Mouse (Mus musculus) left cerebral cortex, adult 2 months (tissue): ENCODE results near the gene Gm21775. TPM values are rescaled to one million over a fixed set of nuclear protein-coding genes. Genes with fewer than 3 reads are reported as not detected.
"Not testable (repeated sequence)": the region's sequence is repeated elsewhere in the genome, so short reads cannot be mapped to it uniquely, and the experiment has no call there.

ENCODE experiments used
- DNase-seq, 2 experiments: peaks; one replicate each; pipeline ENCODE4 v3.0.0; 2021 to 2022; ENCODE audit warnings: low spot score in 2 of 2, mixed read lengths in 1 of 2; ENCODE audit errors: extremely low spot score in 1 of 2
- H3K27ac ChIP-seq: fragments of 200-600 bp; 2 replicates; pipeline ENCODE4 v1.8.1; 2022
- H3K4me3 ChIP-seq: fragments of 200-600 bp; 2 replicates; pipeline ENCODE4 v1.8.1; 2022
- intact Hi-C: fragments of 180-260 bp; cut with DNase I; formaldehyde crosslinking; loops from one replicate; pipeline ENCODE4 v1.15.1; 2025
- long read RNA-seq, 2 experiments: library from polyadenylated mRNA; stranded (forward); transcript quantifications; one replicate each; pipeline ENCODE4 v2.0.0; 2021; ENCODE audit warnings: borderline mapping rate in 2 of 2
- total RNA-seq, 2 experiments: library from RNA; stranded (reverse); gene quantifications; 2 replicates each; pipeline ENCODE4 v1.2.3; 2021

The Gm21775 gene
- total RNA-seq: not detected
- long read RNA-seq, experiment 1: 0 reads
- long read RNA-seq, experiment 2: 0 reads

DNA sequence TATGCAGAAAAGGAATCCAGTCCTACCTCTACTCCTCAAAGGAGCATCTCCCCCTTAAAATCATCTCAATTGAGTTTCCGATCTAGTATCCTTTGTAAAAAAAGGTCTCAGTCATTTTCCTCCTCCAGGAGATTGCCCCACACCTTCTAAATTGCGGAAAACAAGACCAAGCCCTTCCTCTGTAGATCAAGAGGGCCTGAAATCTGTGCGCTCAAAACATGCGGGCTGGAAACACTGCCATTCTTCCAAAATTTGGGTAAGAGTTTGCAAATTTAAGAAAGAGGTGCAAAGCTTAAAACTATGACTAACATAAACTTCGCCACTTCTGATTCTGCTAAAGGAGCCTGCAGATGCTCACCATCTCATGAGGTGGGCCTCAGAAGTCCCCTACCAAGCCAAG, at the start of gene Gm21775:
Gm21775 (plus strand) TSS at position 301 of the 400 bp plus-strand sequence.
- intact Hi-C loops, H3K4me3 ChIP-seq, DNase-seq, H3K27ac ChIP-seq: not testable (repeated sequence)

DNA sequence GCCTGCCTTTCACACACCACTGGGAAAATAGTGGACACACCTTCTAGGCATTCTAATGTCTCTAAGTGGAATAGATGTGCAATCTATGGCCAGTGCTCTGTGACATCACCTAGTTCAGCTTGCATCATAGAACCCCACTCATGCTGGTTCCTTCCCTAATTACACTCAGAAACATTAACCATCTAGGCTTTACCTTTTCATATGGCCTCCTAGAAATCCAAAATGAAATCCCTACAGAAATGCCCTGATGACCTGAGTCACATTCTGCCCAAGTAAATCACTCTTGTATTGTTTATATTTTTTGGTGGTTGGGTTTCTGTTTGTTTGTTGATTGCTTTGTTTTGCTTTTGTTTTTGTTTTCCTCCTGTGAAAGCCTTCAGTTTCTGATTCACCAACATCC, 17.3 kb upstream of the Gm21775 start, which contains the start of gene Gm20737:
Gm20737 (minus strand) TSS at position 101 of the 400 bp plus-strand sequence.
- H3K4me3 ChIP-seq, DNase-seq, intact Hi-C loops, H3K27ac ChIP-seq: not testable (repeated sequence)

Other genes starting within 250 kb of the Gm21775 start
- gene Gm20834, start 228.9 kb upstream of the Gm21775 start, total RNA-seq: not detected
- not detected for gene Gm28510, start 140.7 kb upstream of the Gm21775 start, total RNA-seq
- gene Gm20737, start 17.4 kb upstream of the Gm21775 start, total RNA-seq: not detected
- gene Gm21900, start 62.9 kb downstream of the Gm21775 start, total RNA-seq: not detected
- not detected for gene Gm20777, start 199.0 kb downstream of the Gm21775 start, total RNA-seq